Mouse (Mus musculus): ENCODE data around the gene Gm7138.
"Not testable (repeated sequence)": the region's sequence is repeated elsewhere in the genome, so short reads cannot be mapped to it uniquely, and the experiment has no call there.

Gene Gm7138

GRCm38 (mm10) chr10:77741924-77742688 lies 34.6 kb downstream of the Gm7138 start, which contains the start of gene Gm18596:
Gm18596 (minus strand) TSS chr10:77742638.
- not testable (repeated sequence) for DNase-seq (ENCODE audit: low spot score)

- no peak for DNase-seq (ENCODE audit: low spot score)
Measured at GRCm38 (mm10) chr10:77738929-77739328, 37.8 kb downstream of the Gm7138 start.

GRCm38 (mm10) chr10:77735928-77736327 lies 40.8 kb downstream of the Gm7138 start:
- no peak for DNase-seq (ENCODE audit: low spot score)

GRCm38 (mm10) chr10:77729241-77729640 lies 47.5 kb downstream of the Gm7138 start:
- no peak for DNase-seq (ENCODE audit: low spot score)

- no peak for DNase-seq (ENCODE audit: low spot score)
Measured at GRCm38 (mm10) chr10:77728280-77728679, 48.5 kb downstream of the Gm7138 start.

Measured in layer of hippocampus, adult 9-10 months (tissue).